Mouse (Mus musculus): ENCODE measurements around the gene Prr12.
"Not testable (repeated sequence)": the region's sequence is repeated elsewhere in the genome, so short reads cannot be mapped to it uniquely, and the experiment has no call there.

The Prr12 gene

DNA sequence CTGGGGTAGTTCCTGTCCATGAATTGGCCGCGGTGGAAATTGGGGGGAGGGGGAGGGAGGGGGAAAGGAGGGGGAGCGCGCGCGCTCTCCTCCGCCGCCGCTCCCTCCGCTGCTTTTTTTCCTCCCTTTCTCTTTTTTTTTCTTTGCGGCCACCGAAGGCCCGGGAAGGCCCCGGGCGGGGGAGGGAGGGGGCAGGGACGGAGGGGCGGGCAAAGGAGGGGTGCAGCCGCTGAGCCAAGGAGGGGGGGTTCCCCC lies at the start of gene Prr12:
Gene Prr12 (minus strand): TSS at position 20 of the 255 bp plus-strand sequence.
- in situ Hi-C loops (cut with MboI; ENCODE audit: low pct_unique_long_range_greater_than_20kb in 1 of 2, low sequenced_read_pairs in 2 of 2, unreplicated experiment in 1 of 2): no loop called here

DNA sequence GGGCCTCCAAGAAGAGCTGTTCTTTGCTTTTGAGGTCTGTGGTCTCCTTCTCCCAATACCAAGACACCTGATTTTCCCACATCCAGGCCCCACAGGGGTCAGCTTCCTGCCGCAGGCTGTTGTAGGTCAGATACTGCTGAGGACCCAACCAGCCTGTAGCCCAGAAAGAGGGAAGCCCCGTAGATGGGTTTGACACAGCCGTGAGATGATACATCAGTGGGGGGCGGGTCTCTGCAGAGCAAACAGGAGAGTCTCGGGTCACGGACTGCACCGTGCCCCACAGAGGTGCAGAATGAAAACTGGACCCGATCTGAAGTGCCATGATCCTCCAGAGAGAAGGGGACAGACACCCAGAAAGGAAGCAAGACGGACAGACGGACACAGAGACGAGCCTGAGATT lies 49.8 kb upstream of the Prr12 start:
- in situ Hi-C loops (cut with MboI; ENCODE audit: low pct_unique_long_range_greater_than_20kb in 1 of 2, low sequenced_read_pairs in 2 of 2, unreplicated experiment in 1 of 2): no loop called here

DNA sequence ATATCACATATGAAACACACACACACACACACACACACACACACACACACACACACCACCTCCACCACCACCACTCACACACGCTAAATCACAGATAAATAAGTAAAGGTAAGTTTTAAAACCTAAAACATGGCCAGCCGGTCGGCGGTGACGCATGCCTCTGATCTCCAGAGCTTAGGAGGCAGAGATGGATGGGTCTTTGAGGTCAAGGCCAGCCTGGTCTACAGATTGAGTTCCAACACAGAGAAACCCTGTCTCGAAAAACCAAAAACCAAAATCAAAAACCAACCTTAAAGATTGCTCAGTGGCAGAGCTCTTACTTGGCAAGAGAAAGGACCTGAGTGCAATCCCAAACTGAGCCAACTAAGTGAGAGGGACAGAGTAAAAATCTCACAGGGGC lies 47.4 kb upstream of the Prr12 start:
- in situ Hi-C loops (cut with MboI; ENCODE audit: low pct_unique_long_range_greater_than_20kb in 1 of 2, low sequenced_read_pairs in 2 of 2, unreplicated experiment in 1 of 2): no loop called here

DNA sequence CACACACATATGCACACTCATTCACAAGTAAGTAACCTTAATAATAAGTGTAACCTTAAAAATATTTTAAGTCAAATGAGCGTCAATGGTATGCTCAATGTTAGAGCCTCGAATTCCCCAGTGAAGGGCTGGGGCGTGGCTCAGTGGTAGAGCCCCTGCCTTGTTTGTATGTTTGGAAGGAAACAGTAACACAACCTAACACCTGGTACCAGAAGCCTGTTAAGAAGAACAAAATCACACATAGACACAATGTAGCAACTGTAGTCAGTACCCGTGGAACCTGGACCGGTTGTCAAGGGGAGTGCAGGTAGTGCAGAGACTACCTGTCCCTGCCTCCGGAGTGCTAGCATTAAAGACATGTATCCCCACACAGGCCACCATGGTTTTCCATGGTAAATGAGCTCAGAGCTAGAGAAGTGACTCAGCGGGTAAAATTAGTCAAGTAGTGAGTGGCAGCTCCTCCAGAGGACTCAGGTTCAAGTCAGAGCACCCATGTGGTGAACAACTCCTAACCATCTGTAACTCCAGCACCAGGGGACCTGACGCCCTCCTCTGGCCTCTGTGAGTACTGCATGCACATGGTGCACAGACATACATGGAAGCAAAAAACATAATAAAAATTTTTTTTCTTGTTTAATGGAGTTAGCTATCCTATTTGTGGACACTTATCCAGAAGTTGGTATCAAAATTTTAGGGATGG lies 46.0 kb upstream of the Prr12 start:
- in situ Hi-C loops (cut with MboI; ENCODE audit: low pct_unique_long_range_greater_than_20kb in 1 of 2, low sequenced_read_pairs in 2 of 2, unreplicated experiment in 1 of 2): no loop called here

DNA sequence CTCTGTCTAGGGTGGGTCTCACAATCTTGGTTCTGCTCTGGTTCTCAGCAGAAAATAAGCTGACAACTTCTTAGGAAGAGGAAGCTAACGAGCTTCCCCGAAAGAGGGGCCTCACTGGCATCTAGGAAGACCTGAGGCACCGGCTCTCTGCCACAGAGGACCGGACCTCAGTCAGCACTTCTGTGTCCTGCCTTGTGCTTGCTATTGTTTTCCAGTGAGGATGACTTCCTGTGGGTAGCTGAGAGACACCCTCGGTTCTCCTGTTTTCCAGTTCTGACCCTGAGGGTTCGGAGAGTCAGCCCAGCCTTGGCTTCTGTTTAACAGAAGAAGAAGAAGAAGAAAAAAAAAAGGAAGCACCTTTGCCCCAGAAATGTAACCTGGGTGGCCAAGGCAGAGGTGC lies 44.8 kb upstream of the Prr12 start:
- in situ Hi-C loops (cut with MboI; ENCODE audit: low pct_unique_long_range_greater_than_20kb in 1 of 2, low sequenced_read_pairs in 2 of 2, unreplicated experiment in 1 of 2): no loop called here

DNA sequence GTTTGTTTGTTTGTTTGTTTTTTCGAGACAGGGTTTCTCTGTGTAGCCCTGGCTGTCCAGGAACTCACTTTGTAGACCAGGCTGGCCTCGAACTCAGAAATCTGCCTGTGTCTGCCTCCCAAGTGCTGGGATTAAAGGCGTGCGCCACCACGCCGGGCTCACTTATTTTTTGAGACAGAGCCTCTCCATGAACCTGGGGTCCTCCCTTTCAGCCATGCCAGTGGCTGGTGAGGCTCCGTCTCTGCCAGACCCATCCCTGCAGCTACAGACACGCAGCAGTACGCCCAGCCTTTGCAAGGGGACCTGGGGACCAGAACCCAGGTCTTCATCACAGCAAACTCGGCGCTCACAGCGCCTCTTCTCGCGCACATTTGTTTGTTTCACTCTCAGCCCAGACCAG lies 43.3 kb upstream of the Prr12 start:
- in situ Hi-C loops (cut with MboI; ENCODE audit: low pct_unique_long_range_greater_than_20kb in 1 of 2, low sequenced_read_pairs in 2 of 2, unreplicated experiment in 1 of 2): not testable (repeated sequence)

DNA sequence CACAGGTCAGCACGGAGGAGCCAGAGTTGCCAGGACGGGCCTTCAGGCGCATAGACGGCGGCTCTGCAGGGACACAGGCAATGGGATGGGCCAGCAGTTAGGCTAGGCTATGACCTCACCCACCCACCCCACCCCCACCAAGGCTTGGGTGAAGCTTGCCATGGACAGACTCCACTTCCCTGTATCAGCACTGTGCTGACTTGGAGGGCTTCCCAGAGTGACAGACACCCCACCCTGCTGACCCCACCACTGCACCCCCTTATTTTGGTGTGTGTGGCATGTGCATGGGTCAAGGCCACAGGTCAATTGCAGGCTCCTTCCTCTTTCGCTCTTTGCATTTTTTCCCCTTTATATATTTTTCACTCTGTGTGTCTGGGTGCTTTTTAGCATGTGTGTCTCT lies 42.7 kb upstream of the Prr12 start:
- in situ Hi-C loops (cut with MboI; ENCODE audit: low pct_unique_long_range_greater_than_20kb in 1 of 2, low sequenced_read_pairs in 2 of 2, unreplicated experiment in 1 of 2): no loop called here

DNA sequence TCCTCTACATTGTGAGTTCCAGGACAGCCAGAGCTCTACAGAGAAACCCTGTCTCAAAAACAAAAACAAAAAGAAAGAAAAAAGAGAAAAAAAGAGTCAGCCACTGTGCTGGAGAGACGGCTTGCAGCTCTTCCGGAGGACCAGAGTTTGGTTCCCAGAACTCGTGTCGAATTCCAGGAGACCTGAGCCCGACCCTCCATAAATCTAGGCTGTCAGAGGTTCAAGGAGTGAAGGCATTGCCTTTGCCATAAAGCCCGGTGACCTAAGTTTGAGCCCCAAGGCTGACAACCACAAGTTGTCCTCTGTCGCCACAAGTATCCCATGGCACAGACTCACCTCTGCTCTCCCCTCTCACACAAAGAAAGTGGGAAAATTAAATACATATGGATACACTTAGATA lies 41.4 kb upstream of the Prr12 start:
- in situ Hi-C loops (cut with MboI; ENCODE audit: low pct_unique_long_range_greater_than_20kb in 1 of 2, low sequenced_read_pairs in 2 of 2, unreplicated experiment in 1 of 2): no loop called here

DNA sequence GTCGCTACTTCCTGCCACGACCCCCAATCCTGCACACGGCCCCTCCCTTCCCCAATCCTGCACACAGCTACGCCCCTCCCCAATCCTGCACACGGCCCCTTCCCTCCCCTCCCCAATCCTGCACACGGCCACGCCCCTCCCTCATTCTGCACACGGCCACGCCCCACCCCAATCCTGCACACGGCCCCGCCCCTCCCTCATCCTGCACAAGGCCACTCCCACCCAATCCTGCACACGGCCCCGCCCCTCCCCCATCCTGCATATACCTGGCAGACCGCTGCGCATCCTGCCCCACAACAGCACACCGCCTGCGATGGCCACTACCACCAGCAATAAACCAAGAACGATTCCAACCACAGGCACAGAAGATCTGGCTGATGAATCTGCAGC lies 40.8 kb upstream of the Prr12 start:
- in situ Hi-C loops (cut with MboI; ENCODE audit: low pct_unique_long_range_greater_than_20kb in 1 of 2, low sequenced_read_pairs in 2 of 2, unreplicated experiment in 1 of 2): no loop called here

DNA sequence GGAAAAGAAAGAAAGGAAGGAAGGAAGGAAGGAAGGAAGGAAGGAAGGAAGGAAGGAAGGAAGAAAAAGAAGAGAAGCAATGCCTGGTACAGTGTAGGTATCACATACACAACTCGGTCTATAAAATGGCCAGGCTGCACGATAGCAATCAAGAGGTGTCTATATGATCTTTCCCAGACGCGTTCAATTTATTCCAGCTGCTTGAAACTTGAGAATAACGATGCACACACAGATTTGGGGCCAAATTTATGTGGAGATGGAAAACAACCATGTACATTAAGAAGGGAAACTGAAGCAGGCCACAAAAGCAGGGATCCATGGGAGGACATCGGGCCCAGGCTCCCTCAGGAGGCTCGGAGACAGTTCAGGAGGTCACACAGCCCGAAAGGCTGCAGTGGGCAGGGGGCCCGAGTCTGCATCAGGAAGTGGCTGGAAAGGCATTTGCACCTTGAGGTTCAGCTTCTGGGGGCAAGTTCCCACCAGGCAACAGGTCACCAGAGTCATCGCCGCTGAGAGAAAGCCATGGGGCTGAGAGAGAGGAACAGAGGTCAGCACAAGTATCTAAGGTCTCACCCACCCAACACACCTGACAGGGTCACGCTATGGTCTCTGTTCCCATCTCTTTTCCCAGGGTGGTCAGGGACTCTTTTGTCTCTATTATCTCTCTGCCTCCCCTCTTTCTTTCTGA lies 40.3 kb upstream of the Prr12 start:
- in situ Hi-C loops (cut with MboI; ENCODE audit: low pct_unique_long_range_greater_than_20kb in 1 of 2, low sequenced_read_pairs in 2 of 2, unreplicated experiment in 1 of 2): no loop called here

DNA sequence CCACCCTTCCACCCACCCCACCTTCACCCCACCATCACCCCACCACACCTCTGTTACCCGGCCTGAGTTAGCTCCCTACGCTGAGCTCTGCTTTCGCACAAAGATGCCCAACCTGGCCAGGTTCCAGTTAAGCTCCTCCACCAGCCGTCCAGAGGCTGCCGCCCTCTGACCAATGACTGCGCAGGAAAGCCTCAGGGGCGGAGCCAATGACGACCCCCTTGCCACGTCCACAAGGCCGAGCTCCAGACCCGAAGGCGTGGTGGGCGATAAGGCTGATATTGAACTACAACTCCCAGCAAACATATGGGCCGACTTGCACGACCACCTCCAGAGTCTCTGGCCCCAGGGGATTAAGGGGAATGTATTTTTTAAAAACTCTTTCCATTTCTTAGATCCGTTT lies 39.4 kb upstream of the Prr12 start, which contains the start of gene Rcn3:
Gene Rcn3 (minus strand): TSS at position 174 of the 400 bp plus-strand sequence.
- in situ Hi-C loops (cut with MboI; ENCODE audit: low pct_unique_long_range_greater_than_20kb in 1 of 2, low sequenced_read_pairs in 2 of 2, unreplicated experiment in 1 of 2): no loop called here

DNA sequence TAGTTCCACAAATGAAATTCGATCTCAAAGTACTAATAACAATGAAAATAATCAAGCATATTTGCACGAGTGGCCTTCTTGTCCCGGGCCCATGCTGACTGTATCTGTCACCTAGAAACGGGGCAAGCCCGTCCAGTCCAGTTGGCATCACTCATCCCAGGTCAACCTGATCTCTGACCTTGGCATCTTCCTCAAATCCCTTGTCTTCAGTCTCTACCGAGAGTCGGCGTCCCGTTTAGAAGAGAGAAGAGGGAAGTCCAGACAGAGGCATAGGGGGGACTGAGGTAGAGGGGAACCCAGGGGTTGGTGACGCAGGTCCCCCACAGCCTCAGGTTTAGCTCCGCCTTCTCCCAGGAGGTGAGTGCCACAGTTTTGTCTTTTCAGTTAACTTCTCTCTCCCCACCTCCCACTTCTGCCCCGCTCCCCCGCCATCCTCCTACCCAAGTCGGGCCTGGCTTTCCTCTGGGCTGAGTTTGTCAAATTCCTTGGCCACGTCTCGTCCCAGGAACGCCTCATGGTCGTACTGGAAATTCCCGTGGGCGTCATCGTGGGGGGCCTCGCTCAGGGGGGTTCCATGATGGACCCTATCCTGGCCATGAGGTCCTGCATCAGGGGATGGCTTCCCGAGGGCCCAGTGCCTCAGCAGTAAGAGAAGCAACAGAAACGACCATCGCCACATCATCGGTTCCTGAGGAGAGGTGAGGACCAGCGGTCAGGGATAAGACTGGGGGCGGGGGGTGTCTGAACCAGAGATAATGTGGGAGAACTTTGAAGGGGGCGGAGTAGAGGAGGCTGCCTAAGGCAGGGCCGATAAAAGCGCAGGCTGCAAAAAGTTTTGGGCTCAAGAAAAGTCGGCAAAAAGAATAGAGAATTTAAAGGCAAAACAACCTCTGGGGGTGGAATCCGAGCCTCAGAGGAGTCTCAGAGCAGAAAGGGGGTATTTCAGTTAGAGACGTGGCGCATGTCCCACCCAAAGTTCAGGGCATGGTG lies 38.6 kb upstream of the Prr12 start:
- in situ Hi-C loops (cut with MboI; ENCODE audit: low pct_unique_long_range_greater_than_20kb in 1 of 2, low sequenced_read_pairs in 2 of 2, unreplicated experiment in 1 of 2): no loop called here

DNA sequence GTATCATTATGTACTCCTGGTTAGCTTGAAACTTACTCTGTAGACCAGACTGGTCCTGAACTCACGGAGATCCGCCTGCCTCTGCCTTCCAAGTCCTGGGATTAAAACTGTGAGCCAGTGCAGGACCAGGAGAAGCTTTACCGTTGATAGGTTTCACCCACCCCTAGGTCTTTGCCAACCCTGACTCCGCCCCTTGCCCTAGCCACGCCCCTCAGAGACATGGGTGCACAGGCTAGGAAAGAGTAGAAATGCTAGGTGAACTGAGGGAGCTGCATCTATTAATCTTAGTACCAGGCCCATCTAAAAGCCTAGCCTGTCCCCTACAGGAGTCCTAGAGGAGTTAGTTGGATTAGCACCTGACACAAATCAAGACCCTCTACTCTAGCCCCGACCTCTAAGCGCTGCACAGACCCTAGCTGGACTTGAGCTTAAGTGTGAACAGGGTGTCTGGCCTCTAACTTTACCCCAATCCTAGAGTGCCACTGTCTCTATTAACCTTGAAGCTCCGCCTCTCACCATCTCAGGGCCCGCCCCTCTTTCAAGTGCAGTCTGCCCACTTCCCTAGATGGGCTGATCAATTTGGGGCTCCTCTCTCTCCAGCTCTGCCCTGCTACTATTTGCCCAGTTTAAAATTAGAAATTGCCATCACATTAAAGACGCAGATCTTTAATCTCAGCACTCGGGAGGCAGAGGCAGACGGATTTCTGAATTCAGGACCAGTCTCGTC lies 37.7 kb upstream of the Prr12 start:
- in situ Hi-C loops (cut with MboI; ENCODE audit: low pct_unique_long_range_greater_than_20kb in 1 of 2, low sequenced_read_pairs in 2 of 2, unreplicated experiment in 1 of 2): no loop called here

DNA sequence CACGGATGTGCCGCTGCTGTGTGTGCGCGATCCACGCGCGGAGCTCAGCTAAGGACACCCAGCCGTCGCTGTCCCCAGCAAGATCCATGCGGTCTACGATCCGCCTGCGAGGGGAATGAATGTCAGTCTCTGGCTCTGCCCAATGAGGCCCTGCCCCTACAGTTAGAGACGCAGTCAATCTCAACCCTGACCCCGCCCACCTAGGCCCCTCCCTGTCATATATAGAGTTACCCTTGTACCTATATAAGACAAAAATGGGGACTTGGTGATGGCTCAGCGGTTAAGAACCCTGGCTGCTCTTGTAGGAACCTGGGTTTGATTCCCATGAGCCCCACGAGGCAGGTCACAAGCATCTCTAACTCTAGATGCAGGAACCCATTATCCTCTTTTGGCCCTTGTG lies 35.9 kb upstream of the Prr12 start:
- in situ Hi-C loops (cut with MboI; ENCODE audit: low pct_unique_long_range_greater_than_20kb in 1 of 2, low sequenced_read_pairs in 2 of 2, unreplicated experiment in 1 of 2): no loop called here

DNA sequence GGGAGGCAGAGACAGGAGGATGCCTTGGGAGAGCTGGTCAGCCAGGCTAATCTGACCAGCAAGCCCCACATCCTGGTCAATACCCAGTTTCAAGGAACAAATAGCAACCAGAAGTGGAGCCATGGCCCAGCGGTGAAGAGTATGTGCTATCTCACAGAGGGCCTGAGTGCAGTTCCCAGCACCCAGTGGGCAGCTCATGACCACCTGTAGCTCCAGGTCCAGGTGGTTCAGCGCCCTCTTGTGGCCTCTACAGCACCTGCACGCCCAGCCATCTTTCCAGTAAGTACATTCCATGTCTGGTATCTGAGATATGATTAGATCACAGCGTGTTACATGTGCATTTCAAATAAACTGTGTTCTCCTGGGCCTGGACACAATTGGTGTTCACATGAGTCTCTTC lies 33.4 kb upstream of the Prr12 start:
- in situ Hi-C loops (cut with MboI; ENCODE audit: low pct_unique_long_range_greater_than_20kb in 1 of 2, low sequenced_read_pairs in 2 of 2, unreplicated experiment in 1 of 2): no loop called here

DNA sequence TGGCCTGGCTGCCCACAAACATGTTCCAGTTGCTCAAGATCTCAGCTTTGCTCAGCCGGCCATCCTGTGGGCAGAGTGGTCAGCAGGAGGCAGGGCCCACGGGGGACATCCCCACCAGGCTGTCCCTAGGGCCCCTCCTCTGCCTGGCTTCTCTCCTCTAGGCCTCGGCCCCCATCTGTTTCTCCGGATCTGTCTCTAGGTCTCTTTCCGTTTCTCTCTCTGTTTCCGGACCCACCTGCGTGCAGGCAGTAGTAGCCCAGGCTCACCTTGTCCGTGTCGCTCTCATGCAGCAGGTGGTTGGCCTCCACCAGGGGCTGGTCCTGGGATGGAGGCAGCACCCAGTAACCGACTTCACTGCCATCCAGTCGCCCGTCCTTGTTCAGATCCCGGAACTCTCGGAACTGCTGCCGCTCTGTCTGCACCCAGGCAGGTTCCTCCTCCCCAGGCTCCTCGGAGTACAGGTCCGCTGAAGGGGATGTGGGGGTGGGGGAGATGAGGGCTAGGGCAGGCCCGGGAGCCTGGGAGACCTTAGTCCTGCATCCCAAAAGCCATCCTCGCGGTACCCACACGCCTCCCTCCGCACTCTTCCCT lies 30.7 kb upstream of the Prr12 start:
- in situ Hi-C loops (cut with MboI; ENCODE audit: low pct_unique_long_range_greater_than_20kb in 1 of 2, low sequenced_read_pairs in 2 of 2, unreplicated experiment in 1 of 2): no loop called here

DNA sequence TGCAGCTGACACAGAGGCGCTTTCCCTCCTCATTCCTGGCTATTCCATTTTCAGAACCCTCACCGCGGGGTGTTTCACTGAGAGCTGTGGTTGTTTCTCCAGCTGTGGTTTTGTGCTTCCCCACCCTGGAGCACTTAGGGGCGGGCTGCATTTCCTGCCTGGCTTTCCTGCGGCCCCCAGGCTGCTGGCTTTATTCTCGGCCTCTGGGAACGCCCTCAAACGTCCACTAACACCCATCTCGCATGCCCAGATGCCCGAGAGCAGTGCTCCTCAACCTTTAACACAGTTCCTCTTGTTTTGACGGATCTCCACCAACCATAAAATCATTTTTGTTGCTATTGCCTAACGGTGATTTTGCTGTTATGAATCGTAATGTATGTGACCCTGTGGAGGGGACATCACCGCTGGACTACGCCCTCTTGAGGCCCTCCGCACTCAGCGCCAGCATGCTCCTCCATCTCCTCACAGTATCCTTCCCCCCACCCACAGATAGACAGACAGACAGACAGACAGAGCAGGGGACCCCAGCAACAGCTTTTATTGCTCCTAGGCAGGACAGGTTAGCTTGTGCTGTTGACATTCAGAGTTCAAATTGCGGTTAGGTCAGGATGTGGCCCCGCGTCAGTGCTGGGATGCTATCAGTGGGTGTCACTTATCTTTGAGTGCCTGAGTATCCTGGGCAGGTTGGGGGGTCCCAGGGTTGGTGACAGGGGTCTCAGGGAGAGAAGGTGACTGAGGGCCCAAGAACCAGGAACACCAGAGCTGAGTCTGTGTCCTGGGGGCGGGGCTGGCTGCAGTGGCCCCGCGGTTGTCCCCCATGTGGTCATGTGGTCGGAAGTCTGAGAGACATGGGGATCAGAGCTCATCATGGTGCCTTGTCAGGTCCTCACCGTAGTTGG lies 30.0 kb upstream of the Prr12 start:
- in situ Hi-C loops (cut with MboI; ENCODE audit: low pct_unique_long_range_greater_than_20kb in 1 of 2, low sequenced_read_pairs in 2 of 2, unreplicated experiment in 1 of 2): no loop called here

DNA sequence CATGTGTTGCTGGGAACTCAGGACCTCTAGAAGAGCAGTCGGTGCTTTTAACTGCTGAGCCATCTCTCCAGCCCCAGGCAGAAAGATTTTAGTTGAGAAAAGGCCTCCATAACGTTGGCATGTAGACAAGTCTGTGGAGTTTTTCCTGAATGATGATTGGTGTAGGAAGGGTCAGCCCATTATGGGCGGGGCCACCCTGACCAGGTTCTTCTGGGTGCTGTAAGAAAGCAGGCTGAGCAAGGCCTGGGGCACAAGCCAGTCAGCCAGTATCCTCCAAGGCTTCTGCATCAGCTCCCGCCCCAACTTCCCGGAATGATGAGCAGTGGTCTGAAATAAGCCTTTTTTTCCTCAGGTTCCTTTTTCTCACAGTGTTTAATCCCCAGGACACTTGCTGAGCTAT lies 28.3 kb upstream of the Prr12 start:
- in situ Hi-C loops (cut with MboI; ENCODE audit: low pct_unique_long_range_greater_than_20kb in 1 of 2, low sequenced_read_pairs in 2 of 2, unreplicated experiment in 1 of 2): no loop called here
